Mouse (Mus musculus) layer of hippocampus, adult 11-12 months (tissue): ENCODE data around the gene Kat5.

Experiments
- DNase-seq: peaks from one replicate; pipeline ENCODE4 v3.0.0; 2022; ENCODE audit warnings: low spot score

Gene Kat5

DNA sequence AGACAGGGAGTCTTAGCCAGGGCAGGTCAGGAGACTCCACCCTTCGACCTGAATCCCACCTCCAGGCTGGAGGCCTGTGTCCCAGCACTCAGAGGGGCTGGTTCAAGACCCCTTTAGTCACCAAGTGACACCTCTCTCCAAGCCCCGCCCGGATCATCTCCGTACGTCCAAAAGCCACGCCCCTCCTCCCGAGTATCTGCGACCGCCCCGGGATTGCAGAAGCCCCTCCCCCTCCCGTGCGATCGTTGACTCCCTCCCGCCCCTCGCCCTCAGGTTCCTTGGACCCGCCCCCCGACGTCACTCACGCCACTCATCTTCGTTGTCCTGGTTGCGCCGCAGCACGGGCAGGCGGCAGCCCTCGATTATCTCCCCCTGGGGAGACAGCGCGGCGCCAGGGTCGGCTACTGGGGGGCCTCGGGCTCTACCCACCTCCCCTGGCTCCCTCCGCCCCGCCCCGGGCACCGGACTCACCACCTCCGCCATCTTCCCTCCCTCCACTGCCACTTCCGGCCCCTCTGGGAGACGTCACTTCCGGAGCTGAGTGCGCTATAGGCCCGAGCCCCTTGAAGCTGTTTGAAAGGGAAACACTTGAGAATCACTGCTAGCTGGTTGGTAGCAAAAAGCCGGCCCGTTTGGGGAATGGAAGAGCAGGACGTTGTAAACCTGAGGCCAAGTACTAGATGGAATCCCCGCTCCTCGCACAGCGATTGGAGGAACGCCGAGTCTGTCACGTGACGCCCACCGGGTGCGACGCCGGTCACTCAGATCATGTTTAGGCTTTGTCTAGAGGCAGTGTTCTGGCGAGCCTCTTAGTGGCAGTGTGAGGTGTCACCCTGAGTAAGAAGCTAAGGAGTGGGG lies at the start of gene Kat5:
Kat5 (minus strand) TSS at position 691 of the 858 bp plus-strand sequence.
- DNase-seq: peak; percentile 93

DNA sequence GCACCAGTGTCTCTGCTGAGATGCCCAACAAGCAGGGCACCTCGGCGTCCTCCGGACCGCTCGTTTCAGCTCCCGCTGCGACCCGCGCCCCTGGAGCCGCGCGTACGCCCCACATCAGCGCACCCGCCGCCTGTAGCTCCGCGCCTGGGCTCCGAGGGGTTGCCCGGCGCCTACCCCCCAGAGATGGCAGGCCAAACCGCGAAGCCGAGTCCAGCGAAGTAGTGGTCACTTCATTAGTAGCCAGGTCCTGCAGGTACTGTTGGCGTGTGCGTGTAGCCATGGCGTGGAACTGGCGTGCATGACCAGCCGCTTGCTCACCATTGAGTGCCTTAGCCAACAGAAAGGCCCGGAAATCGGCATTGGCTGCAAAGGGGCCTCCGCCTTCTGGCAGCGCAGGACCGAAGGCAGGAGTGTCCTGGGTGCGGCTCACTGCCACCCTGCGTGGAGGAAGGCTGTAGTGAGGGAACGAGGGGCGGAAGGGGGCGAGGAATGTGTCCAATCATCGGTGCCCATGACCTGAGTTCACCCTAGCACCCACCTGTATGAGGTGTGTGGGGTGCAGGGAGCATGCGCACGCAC lies 44.8 kb upstream of the Kat5 start:
- DNase-seq: no peak

DNA sequence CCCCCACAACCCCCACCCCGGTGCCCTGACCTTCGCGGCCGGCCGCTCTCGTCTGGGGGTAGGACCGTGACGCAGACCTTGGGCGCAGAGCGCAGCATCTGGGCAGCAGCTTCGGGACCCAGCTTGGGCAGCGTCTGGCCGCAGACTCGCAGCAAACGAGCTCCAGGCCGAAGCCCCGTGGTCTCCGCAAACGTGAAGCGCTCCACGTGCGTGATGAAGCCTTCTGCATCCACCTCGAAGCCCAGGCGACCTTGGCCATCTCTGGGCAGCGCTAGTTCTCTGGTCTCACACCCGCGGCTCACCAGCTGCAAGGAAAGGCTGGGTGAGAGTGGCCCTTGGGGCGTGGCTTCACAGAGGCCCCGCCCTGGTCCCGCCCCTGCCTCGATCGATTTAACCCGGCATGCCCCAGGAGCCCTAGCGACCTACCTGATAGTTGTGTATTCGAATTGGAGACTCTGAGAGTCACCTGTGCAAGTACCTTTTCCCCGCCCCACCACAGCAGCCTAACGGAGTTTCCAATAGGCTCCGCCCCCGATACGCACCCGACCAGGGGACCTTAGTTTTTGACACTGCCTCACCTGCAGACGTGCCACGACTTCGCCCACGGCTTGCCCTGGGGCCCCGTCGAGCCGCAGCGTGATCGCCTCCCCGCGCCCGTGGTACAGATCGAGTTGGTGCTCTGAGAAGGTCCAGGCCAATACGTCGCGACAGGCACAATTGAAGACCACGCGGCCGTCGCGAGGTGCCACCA lies 44.1 kb upstream of the Kat5 start:
- DNase-seq: no peak

DNA sequence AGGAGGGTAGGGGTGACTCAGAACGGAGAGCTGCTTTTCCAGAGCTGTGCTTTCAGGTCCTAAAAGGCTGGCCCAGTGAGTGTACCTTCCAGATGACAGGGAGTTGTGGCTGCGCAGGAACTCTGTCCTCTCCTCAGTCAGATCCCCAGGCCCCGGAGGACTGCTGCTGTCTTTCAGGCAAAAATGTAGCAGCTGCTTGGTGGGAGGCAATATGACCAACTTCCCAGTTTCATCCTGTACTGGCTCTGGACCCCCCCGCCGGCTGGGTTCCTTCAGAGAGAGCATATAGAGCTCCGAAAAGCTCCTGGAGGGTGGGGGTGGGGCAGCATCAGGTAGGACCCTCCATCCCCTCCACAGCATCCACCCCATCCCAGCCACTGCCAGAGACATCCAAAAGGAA lies 42.5 kb upstream of the Kat5 start:
- no peak for DNase-seq

DNA sequence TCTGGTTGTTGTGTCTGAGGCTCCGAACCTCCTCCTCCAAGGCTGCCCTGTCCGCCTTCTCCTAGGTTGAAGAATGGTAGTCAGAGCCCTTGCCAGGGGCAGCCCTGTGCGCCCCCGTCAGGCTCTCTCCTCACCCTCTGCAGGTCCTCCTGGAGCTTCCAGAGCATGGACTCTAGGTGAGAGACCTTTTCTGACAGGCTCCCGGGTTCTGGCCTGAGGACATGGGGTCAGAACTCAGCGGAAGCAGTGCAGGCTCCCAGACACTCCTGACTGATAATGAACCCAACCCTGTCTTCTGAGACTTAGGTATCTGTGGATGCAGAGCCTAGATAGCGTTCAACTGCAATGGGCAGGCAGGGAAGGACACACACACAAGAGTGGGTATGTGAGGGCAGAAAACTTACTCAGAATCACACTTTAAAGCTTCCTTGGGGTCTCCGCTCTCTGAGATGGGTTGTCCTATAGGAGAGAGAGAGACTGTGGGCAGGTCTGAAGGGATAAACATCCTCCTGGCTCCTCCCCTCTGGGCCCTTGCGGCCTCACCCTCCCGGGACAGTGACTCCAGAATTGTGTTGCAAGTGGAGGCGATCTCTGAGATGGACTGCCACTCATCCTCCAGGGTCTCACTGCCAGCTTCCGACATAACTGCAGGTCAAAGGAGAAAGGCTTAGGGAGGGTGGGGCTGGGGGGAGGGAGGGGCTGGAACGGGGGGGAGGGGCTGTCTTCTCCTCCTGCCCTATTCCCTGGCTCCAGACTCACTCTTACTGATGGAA lies 41.7 kb upstream of the Kat5 start:
- no peak for DNase-seq

DNA sequence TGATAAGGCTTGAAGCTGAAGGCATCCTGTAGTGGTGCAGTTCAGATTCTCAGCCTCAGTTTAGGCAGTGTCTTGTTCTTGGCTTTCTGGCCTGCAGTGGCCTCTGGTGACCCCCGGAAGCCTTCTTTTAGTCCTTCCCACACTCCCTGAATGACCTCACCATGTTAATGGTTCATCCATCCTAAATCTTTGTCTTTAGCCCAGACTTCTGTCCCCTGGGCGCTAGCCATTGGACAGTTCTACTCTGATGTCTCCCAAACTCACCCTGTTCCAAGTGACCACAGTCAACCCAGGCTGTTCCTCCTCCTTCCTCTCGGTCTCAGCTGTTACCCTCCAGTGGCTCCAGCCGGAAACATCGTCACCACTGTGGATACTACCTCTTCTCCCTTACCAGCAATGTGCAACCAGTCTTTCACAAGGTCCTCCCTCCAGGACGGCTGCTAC lies 39.3 kb upstream of the Kat5 start:
- no peak for DNase-seq

DNA sequence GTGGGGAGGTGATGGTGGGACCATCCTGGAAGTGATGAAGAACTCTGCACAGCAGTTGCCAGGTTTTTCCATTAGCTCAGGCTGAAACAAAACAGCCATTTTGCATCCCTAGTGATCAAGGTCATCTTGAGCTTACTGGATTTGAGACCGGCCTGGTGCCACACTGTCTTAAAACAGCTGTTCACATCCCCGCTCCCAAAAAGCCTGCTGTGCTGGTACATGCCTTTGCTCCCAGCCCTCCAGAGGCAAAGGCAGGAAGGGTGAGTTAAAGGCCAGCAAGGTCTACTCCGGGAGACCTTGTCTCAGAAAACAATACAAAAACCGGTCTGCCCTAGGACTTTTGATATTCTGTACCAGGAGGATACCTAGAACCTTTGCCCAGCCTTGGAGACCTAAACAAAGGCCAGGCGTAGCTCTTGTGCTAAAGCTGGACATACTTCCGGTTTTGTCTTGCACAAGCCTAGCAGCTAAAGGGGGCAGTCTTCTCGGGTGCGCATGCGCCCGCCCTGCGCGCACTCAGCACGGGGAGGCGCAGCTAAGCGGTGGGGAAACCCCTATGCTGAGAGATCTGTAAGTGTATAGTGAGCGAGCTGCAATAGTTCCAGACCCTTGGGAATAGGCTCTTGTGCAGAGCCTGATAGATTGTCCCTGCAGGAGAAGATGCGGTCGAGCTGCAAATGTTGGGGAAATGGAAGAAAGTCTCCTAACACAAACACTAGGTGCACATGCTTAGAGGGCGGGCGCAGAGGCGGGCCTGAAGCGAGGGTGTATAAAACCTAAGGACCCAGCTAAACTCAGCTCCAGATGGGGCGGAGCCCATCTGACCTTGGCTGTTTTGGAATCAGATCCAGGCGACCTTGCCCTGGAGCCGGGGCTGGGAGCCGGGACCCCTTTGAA lies 38.6 kb upstream of the Kat5 start:
- DNase-seq: peak; percentile 85

DNA sequence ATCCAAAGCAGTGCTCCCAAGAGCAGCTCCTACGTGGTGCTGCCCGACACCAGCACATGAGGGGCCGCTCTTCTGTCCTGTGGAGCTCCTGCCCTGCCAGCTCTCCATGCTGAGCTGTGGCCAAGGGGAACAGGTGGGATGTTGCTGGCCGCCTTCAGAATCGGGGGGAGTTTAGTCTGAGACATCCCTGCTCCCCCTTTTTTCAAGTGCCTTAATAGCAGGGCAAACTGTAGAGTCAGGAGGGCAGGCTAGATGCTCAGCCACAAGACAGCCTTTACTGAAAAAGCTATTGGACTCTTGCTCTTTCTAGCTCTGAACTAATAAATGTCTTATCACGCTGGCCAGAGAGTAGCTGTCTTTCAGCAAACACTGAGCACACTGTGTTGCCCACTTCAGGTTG lies 37.8 kb upstream of the Kat5 start:
- no peak for DNase-seq

DNA sequence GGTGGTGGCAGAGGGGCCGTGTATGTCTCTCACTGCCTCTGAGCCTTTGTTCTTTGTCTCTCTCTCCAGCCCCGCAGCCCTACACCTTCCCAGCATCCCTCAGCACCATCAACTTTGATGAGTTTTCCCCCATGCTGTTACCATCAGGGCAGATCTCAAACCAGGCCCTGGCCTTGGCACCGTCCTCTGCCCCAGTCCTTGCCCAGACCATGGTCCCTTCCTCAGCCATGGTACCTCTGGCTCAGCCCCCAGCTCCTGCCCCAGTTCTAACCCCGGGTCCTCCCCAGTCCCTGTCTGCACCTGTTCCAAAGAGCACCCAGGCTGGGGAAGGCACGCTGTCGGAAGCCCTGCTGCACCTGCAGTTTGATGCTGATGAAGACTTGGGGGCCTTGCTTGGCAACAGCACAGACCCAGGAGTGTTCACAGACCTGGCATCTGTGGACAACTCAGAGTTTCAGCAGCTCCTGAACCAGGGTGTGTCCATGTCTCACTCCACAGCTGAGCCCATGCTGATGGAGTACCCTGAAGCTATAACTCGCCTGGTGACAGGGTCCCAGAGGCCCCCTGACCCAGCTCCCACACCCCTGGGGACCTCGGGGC lies 36.8 kb upstream of the Kat5 start:
- no peak for DNase-seq

DNA sequence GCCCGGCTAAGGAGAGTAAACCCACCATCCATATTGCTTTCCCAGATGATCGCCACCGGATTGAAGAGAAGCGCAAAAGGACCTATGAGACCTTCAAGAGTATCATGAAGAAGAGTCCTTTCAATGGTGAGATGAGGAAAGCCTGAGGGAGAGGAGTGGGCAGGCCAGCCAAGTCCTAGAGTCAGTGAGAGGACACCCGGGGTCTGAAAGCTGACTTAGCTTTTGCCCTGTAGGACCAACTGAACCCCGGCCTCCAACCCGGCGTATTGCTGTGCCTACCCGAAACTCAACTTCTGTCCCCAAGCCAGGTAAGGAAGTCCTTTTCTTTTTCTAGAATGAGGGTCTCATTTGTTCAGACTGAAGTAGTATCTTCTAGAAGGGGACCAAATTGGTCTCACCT lies 35.2 kb upstream of the Kat5 start:
- DNase-seq: no peak

DNA sequence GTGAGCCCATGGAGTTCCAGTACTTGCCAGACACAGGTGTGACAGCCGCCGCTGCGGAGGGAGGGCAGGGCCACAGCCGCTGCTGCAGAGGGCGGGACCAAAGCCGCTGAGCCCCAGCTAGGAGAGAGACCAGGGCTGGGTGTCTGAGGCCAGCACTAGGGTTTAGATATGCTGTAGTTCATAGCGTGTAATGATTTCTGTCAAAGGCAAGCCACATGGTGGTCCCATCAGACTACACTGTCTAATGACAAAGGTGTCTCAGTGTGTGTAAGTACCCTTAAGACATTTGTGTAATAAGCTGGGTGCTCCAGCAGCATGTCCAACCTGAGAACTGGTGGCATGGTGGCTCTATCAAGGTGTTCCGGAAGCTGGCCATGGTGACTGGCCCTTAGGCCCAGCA lies 31.6 kb upstream of the Kat5 start:
- DNase-seq: no peak

DNA sequence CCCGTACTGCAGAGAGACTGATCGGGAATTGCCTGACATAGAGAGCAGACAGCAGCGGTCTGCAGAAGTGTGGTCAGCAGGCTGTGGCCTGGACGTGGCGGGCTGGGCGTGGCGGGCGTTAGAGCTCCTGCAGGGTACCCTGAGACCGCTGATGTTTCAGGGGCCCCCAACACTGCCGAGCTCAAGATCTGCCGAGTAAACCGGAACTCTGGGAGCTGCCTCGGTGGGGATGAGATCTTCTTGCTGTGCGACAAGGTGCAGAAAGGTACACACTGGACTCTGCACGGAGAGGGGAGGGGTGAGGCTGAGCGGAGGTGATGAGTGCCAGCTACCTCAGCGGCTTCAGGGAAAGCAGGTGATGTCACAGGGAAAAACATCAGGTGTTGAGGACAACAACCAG lies 31.0 kb upstream of the Kat5 start:
- DNase-seq: no peak

DNA sequence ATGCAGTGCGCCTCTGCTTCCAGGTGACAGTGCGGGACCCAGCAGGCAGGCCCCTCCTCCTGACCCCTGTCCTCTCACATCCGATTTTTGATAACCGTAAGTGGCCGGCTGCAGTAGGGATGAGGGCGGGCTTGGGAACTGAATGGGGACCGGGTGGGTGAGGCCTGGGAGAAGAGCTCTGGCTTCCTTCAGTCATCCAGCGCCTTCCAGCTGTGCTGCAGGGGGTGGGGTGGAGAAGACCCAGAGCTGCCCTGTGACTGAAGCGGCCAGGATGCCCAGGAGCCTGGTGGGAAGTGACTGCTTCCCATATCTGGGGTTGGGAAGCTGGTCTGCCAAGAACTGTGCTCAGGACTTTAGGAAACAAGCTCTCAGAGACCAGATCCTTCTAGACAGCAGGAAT lies 30.3 kb upstream of the Kat5 start:
- DNase-seq: no peak

DNA sequence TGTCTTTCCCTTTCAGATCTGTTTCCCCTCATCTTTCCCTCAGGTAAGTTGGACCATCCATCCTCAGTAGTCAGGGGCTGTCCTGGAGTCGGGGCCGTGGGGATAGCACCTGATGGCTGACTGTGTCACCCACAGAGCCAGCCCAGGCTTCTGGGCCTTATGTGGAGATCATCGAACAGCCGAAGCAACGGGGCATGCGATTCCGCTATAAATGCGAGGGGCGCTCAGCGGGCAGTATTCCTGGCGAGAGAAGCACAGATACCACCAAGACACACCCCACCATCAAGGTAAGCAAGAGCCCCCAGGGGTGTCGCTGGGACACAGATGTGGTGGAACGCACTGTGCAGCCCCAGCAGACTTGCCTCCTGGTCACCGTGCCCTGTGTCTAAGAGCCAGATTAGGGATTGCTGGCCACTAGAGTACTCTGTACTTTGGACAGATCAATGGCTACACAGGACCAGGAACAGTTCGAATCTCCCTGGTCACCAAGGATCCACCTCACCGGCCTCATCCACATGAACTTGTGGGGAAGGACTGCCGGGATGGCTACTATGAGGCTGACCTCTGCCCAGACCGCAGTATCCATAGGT lies 28.5 kb upstream of the Kat5 start:
- no peak for DNase-seq

DNA sequence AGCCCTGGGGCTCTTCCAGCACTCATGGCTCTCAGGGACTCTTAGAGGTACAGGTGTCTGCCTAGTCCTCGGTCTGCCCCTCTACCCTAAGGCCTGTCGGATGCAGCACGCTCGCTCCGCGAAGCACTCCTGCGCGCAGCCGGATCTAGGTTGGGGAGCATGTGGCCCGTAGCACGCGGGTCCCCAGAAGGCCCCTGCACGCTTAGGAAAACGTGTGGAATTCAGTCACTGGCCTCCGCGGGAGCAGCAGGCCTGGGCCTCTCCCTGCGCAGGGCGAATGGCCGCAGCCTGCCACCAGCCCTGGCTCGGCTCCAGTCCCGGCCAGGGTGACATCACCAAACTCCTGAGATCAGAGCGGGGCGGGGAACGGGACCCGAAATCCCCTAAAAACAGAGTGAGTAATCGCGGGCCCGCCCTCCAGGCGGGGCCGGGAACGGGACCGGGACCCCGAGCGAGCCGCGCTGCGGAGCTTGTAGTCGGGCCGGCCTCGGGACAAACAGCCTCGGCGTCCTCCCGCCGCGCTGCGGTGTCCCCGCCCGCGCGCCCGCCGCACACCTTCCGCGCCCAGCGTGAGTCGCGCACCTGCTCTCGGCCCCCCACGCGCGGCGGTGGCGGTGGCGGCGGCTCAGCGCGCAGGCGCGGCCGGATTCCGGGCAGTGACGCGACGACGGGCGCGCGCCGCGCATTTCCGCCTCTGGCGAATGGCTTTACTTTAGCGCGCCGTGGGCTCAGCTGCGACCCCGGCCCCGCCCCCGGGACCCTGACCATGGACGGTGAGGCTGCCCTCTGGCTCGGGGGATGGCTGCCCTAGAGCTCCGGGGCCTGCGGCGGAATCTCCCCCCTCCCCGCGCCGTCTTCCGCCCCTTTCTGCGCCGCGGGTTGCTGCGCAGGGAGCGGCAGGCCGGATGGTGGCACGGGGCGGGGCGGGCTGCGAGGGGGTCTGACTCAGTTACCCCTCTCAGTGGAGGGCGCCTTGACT lies 27.3 kb upstream of the Kat5 start, which contains the start of gene Rela:
Rela (plus strand) TSS at position 415 of the 979 bp plus-strand sequence.
- DNase-seq: peak; percentile 91

DNA sequence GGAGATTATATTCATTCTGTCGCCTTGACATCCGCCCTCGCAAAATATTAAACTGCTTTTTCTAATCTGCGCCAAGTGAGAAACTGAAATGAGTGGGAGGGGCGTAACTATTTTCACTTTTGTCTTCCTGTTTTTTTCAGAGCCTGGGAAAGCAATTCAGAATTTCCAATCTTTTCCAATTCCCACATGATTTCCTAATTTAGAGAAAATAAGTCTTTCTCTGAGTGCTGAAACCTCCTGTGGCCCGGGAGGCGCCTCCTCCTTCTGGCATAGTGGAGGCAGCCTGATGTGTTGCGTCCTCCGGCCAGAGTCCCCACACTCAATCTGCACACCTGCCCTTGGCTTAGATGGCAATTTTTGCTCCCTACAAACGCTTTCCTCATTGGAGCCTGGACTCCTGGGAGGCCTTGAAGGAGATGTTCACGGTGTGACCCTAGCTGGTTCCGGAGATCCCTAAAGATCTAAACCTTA lies 26.6 kb upstream of the Kat5 start:
- DNase-seq: no peak

DNA sequence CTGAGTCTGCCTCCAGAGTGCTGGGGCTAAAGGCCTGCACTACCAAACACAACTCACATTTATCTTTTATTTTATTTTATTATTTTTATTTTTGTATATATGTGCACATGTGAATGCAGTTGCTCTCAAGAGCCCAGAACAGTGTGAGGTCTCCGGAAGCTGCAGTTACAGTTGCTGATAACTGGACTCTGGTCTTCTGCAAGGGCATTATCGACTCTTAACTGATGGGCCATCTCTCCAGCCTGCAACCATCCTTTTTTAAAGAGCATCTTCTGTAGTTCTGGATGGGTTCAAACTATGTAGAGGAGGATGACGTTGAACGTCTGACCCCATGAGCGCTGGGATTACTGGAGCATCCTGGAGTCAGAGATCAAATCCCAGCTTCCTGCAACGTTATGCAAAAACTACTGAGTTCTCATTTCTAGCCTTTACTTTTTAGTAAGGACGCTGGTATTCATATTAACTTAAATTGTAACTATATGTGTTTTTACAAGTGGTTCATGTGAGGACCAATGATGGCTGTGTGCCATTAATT lies 26.1 kb upstream of the Kat5 start:
- no peak for DNase-seq

DNA sequence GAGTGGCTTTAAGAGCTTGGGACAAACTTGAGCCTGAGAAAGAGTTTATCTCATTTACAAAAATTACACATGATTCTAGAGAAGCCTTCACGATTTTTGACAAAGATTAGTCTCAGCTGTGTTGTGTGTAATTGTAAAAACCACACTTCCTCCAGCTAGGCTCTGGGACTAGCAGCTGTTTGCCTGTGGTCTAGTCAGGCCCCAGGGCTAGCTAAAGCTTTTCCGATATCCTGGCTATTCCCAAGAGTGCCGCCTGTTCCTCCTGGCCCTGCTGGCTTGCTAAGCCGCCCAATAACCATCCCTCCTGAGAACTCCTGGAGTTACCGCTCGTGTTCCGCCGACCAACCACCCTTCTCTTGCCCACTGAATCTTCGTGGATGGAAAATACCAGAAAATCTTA lies 22.1 kb upstream of the Kat5 start:
- DNase-seq: no peak

DNA sequence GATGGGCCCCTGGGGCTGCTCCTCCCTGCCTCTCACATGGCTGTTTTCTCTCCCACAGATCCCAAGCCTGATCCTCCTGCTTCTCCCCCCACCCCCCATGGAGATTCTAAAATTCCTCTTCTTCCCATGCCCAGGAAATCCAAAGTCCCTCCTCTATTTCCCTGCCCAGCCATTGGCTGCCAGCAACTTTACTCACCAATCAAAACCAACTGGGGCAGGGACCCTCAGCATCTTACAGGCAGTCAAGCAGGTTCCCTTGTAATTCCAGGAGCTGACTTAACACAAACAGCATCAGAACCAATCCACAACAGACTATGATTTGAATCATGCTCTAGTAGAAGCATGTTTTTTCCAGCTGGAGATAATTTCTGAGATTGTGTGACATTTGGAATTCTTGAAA lies 19.9 kb upstream of the Kat5 start:
- no peak for DNase-seq
